Mouse (Mus musculus) forebrain, embryonic 16.5 days (tissue): ENCODE measurements around the gene Sh3bp4. TPM values are rescaled to one million over a fixed set of nuclear protein-coding genes. Genes with fewer than 3 reads are reported as not detected.

ENCODE experiments used
- ATAC-seq: fragments of 200-750 bp; cut with Nextera tagmentation; 2 replicates; pipeline ENCODE4 v1.8.0; 2017; ENCODE audit warnings: mild to moderate bottlenecking, moderate library complexity
- H3K27ac ChIP-seq: fragments of 300-500 bp; sonication (generic); 2 replicates; pipeline ENCODE4 v1.5.1; 2014; ENCODE audit warnings: low read length, control low read depth
- H3K27me3 ChIP-seq: fragments of 300-500 bp; sonication (generic); replicated peaks from 2 replicates; pipeline ENCODE4 v1.6.1; 2014; ENCODE audit warnings: low read length; ENCODE audit not compliant: control insufficient read depth, insufficient read depth
- H3K36me3 ChIP-seq: fragments of 300-500 bp; sonication (generic); 2 replicates; pipeline ENCODE4 v1.6.1; 2014; ENCODE audit not compliant: control insufficient read depth, insufficient read depth
- H3K4me1 ChIP-seq: fragments of 300-500 bp; sonication (generic); replicated peaks from 2 replicates; pipeline ENCODE4 v1.6.1; 2014; ENCODE audit warnings: low read length; ENCODE audit not compliant: control insufficient read depth, insufficient read depth
- H3K4me2 ChIP-seq: fragments of 300-500 bp; sonication (generic); 2 replicates; pipeline ENCODE4 v1.6.1; 2014; ENCODE audit warnings: mild to moderate bottlenecking, low read length, control low read depth
- H3K4me3 ChIP-seq: fragments of 300-500 bp; sonication (generic); replicated peaks from 2 replicates; pipeline ENCODE4 v1.5.1; 2014; ENCODE audit warnings: mild to moderate bottlenecking, low read length, control low read depth
- H3K9ac ChIP-seq: fragments of 300-500 bp; sonication (generic); replicated peaks from 2 replicates; pipeline ENCODE4 v1.6.1; 2014; ENCODE audit warnings: low read depth, low read length, control low read depth
- H3K9me3 ChIP-seq: fragments of 300-500 bp; sonication (generic); 2 replicates; pipeline ENCODE4 v1.6.1; 2016; ENCODE audit warnings: low read length; ENCODE audit not compliant: control insufficient read depth
- WGBS: fragments of 180-500 bp; shearing (Covaris S2); extraction: QIAGEN DNeasy Blood & Tissue Kit; methylation state at CpG from one replicate; pipeline ENCODE4 v1.1.7; 2014; 5-methylcytosine and 5-hydroxymethylcytosine counted together
- polyA plus RNA-seq: library from polyadenylated mRNA; unstranded; fragments of >200 nt; fragmentation: Nextera tagmentation; extraction: Ambion mirVana; gene quantifications from 2 replicates; pipeline ENCODE4 v1.2.1, GENCODE M21; 2015

Sh3bp4 gene
- polyA plus RNA-seq, 1 experiment from 2014 or later = 20.6 TPM

- H3K9ac ChIP-seq = no peak overlapping the region
- no peak overlapping the region for H3K4me2 ChIP-seq
- H3K36me3 ChIP-seq = no peaks in the 10 kb centered on the region
- H3K9me3 ChIP-seq = no peaks in the 10 kb centered on the region
- no peak for ATAC-seq
- H3K27ac ChIP-seq = 0 out of 2 replicates have a peak overlapping the region, but pooled peaks have one; percentile 27
- H3K4me3 ChIP-seq = no peak overlapping the region
- no peaks in the 10 kb centered on the region for H3K4me1 ChIP-seq
- 23% methylated on average over 11 of the region's 11 CpGs for WGBS
- no peaks in the 10 kb centered on the region for H3K27me3 ChIP-seq
Measured at GRCm38 (mm10) chr1:89191127-89191740, 121.0 kb downstream of the Sh3bp4 start.

- 78% methylated on average over 11 of the region's 11 CpGs for WGBS
- H3K4me2 ChIP-seq = no peak overlapping the region
- H3K27me3 ChIP-seq = no peaks in the 10 kb centered on the region; the same call in 1 of the 2 replicates
Measured at GRCm38 (mm10) chr1:89192536-89193220, 122.5 kb downstream of the Sh3bp4 start.

DNA sequence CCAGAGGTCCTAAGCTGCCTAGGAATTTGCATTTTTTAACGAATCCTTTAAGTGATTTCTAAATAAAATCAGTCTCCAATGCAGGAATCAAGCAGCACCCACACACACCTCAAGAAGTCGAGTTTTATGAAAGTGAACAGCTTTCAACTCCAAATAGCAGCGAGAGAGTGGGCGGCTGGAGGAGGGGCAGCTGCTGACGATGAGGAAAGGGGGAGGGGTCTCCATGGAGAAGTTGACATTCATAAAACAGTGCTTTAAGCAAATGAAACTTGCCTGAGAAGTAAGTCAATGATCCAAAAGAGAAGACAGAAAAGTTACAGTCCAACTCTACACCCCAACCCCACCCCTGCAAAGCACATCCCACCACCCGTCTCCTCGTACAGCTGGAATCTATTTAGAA is 123.4 kb downstream of the Sh3bp4 start:
- Histone ChIP-seq H3K9me3 (no peaks in the 10 kb centered on the region), H3K4me2 (no peak overlapping the region), H3K9ac (no peak overlapping the region), H3K4me3 (no peak overlapping the region), H3K4me1 (no peaks in the 10 kb centered on the region), H3K36me3 (no peaks in the 10 kb centered on the region), H3K27ac (no peak overlapping the region), H3K27me3 (no peaks in the 10 kb centered on the region; the same call in 1 of the 2 replicates)
- 77% methylated on average over 7 of the region's 7 CpGs for WGBS
- ATAC-seq = no peak

More at GRCm38 (mm10) chr1:89192536-89193220, 122.5 kb downstream of the Sh3bp4 start:
- Histone ChIP-seq H3K36me3 (no peaks in the 10 kb centered on the region), H3K4me3 (no peak overlapping the region), H3K9me3 (no peaks in the 10 kb centered on the region), H3K9ac (no peak overlapping the region), H3K4me1 (no peaks in the 10 kb centered on the region), H3K27ac (no peak overlapping the region)
- ATAC-seq = no peak

- no peak overlapping the region for H3K4me3 ChIP-seq
- peak; percentile 82 for ATAC-seq
- no peak overlapping the region for H3K27ac ChIP-seq
- no peaks in the 10 kb centered on the region for H3K36me3 ChIP-seq
- no peaks in the 10 kb centered on the region; the same call in 1 of the 2 replicates for H3K27me3 ChIP-seq
- WGBS = 45% methylated on average over 12 of the region's 12 CpGs
- H3K9ac ChIP-seq = no peak overlapping the region
- no peaks in the 10 kb centered on the region for H3K9me3 ChIP-seq
- H3K4me2 ChIP-seq = no peak overlapping the region
- no peaks in the 10 kb centered on the region for H3K4me1 ChIP-seq
Measured at GRCm38 (mm10) chr1:89195827-89196712, 125.9 kb downstream of the Sh3bp4 start.
